Mouse (Mus musculus) kidney, embryonic 15.5 days (tissue): ENCODE results near the gene Nat10. TPM values are rescaled to one million over a fixed set of nuclear protein-coding genes. Genes with fewer than 3 reads are reported as not detected.

Experiments used
- ATAC-seq: fragments of 200-750 bp; cut with Nextera tagmentation; replicated peaks from 2 replicates; pipeline ENCODE4 v1.8.0; 2017; ENCODE audit warnings: moderate TSS enrichment; ENCODE audit not compliant: low FRiP score
- H3K27ac ChIP-seq: fragments of 300-500 bp; sonication (generic); 2 replicates; pipeline ENCODE4 v1.5.1; 2015; ENCODE audit warnings: mild to moderate bottlenecking, inconsistent platforms
- H3K27me3 ChIP-seq: fragments of 300-500 bp; sonication (generic); 2 replicates; pipeline ENCODE4 v1.6.1; 2015; ENCODE audit warnings: inconsistent platforms
- H3K36me3 ChIP-seq: fragments of 300-500 bp; sonication (generic); 2 replicates; pipeline ENCODE4 v1.6.1; 2015; ENCODE audit warnings: inconsistent platforms
- H3K4me1 ChIP-seq: fragments of 300-500 bp; sonication (generic); 2 replicates; pipeline ENCODE4 v1.6.1; 2015; ENCODE audit warnings: inconsistent platforms
- H3K4me2 ChIP-seq: fragments of 300-500 bp; sonication (generic); 2 replicates; pipeline ENCODE4 v1.6.1; 2015; ENCODE audit warnings: moderate library complexity, mild to moderate bottlenecking, inconsistent platforms
- H3K4me3 ChIP-seq: fragments of 300-500 bp; sonication (generic); replicated peaks from 2 replicates; pipeline ENCODE4 v1.5.1; 2015; ENCODE audit warnings: mild to moderate bottlenecking, inconsistent platforms
- H3K9ac ChIP-seq: fragments of 300-500 bp; sonication (generic); 2 replicates; pipeline ENCODE4 v1.6.1; 2015; ENCODE audit warnings: mild to moderate bottlenecking, inconsistent platforms
- H3K9me3 ChIP-seq: fragments of 300-500 bp; sonication (generic); replicated peaks from 2 replicates; pipeline ENCODE4 v1.6.1; 2016; ENCODE audit warnings: inconsistent platforms
- WGBS: fragments of 180-500 bp; shearing (Covaris S2); methylation state at CpG from one replicate; pipeline ENCODE4 v1.1.7; 2015; ENCODE audit warnings: mixed read lengths; 5-methylcytosine and 5-hydroxymethylcytosine counted together
- polyA plus RNA-seq: library from polyadenylated mRNA; unstranded; fragments of >200 nt; fragmentation: Nextera tagmentation; extraction: Ambion mirVana; gene quantifications from 2 replicates; pipeline ENCODE4 v1.2.1, GENCODE M21; 2015

Gene Nat10
- polyA plus RNA-seq, 1 experiment from 2014 or later: 27.4 TPM

- WGBS: 94% methylated on average over 4 of the region's 4 CpGs
Measured at GRCm38 (mm10) chr2:103685581-103685980, 75.5 kb downstream of the Nat10 start.

DNA sequence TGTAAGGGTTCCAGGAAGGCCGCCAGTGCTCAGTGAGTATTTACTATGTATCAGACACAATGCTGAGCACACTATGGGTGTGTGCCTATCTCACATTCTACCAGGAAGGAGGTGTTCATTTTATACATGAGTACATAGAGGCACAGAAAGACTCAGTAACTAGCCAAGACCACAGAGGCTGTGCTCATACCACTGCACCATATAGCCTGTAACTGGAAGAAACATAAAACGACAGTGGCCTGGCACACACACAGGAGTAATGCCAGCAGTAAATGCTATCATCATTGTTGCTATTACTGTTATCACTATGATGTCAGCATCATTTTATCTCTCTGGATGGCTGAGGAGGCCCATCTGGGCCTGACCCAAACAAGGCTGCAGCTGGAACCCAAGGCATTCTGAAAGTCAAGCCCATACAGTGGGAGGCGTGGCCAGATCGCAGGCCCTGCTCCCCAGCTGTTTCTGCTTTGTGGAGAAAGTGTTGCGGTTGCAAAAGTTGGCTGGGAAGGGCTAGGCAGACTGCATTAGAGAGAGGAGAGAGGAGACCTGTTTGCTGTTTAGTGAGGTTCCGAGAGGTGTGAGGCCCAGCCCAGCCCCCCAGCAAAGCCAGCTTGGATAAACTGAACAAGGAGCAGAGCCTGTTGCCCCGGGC, 76.0 kb downstream of the Nat10 start:
- no peak overlapping the region for H3K4me2 ChIP-seq
- 68% methylated on average over 7 of the region's 7 CpGs for WGBS
- no peaks in the 10 kb centered on the region for H3K36me3 ChIP-seq
- H3K4me3 ChIP-seq: no peak overlapping the region
- no peak for ATAC-seq
- H3K9me3 ChIP-seq: no peaks in the 10 kb centered on the region
- H3K27ac ChIP-seq: no peak overlapping the region
- H3K9ac ChIP-seq: no peak overlapping the region
- H3K4me1 ChIP-seq: peaks cover 21% of the 10 kb centered on the region
- no peaks in the 10 kb centered on the region for H3K27me3 ChIP-seq

More at GRCm38 (mm10) chr2:103685581-103685980, 75.5 kb downstream of the Nat10 start:
- H3K36me3 ChIP-seq: no peaks in the 10 kb centered on the region
- ATAC-seq: no peak
- no peak overlapping the region for H3K27ac ChIP-seq
- peaks cover 27% of the 10 kb centered on the region for H3K4me1 ChIP-seq
- H3K9me3 ChIP-seq: no peaks in the 10 kb centered on the region
- H3K4me2 ChIP-seq: no peak overlapping the region
- no peak overlapping the region for H3K9ac ChIP-seq
- no peaks in the 10 kb centered on the region for H3K27me3 ChIP-seq
- H3K4me3 ChIP-seq: no peak overlapping the region

DNA sequence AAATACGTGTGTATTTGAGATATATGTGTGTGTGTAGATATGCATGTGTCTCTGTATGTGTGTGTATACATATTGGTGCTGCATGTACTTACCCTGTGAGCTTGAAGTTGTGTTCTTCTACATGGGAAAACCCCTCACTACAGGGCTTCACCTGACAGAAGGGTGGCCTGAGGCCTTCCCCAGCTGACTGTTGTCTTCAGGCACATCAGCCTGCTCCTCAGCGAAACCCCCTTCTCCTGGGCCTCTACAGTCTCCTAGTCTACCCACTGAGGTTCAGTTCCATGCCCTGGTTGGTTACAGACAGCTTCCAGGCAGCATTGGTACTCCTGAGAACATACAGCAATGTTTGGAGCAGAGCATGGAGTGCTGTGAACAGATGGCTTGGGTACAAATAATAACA, 76.6 kb downstream of the Nat10 start:
- H3K27ac ChIP-seq: no peak overlapping the region
- H3K4me2 ChIP-seq: no peak overlapping the region
- no peak overlapping the region for H3K4me3 ChIP-seq
- H3K4me1 ChIP-seq: peaks cover 24% of the 10 kb centered on the region
- no peaks in the 10 kb centered on the region for H3K9me3 ChIP-seq
- H3K9ac ChIP-seq: no peak overlapping the region
- no peak for ATAC-seq
- no peaks in the 10 kb centered on the region for H3K27me3 ChIP-seq
- H3K36me3 ChIP-seq: no peaks in the 10 kb centered on the region
- 84% methylated on average over 2 of the region's 2 CpGs for WGBS

DNA sequence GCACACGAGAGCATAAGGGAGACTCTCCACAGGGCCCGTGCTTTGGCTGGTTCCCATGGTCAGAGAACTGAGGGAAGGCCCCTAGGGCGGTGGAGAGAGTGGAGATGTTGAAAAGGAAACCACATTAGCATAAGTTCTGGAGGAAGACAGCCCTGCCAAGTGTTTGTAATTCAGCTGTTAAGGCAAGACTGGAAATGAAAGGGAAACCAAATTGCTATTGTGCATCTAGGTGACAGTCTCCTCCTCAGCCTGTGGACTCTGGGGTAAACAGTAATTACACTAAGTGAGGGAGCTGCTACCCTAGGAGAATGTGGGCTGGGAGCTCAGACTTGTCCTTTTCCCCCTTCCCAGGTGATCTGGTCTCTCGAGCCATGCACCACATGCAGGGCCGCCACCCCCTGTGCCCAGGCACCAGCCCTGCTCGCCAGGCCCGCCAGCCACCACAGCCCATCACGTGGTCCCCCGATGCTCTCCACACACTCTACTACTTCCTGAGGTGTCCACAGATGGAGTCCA, 78.1 kb downstream of the Nat10 start:
- H3K4me2 ChIP-seq: no peak overlapping the region
- WGBS: 80% methylated on average over 9 of the region's 9 CpGs
- no peaks in the 10 kb centered on the region for H3K9me3 ChIP-seq
- no peaks in the 10 kb centered on the region for H3K27me3 ChIP-seq
- peaks cover 33% of the 10 kb centered on the region for H3K4me1 ChIP-seq
- no peak overlapping the region for H3K4me3 ChIP-seq
- H3K9ac ChIP-seq: no peak overlapping the region
- no peak overlapping the region for H3K27ac ChIP-seq
- ATAC-seq: no peak
- H3K36me3 ChIP-seq: no peaks in the 10 kb centered on the region

- WGBS: 76% methylated on average over 9 of the region's 9 CpGs
- Histone ChIP-seq H3K9me3 (no peaks in the 10 kb centered on the region), H3K27ac (no peak overlapping the region), H3K4me3 (no peak overlapping the region), H3K4me1 (peaks cover 36% of the 10 kb centered on the region), H3K36me3 (no peaks in the 10 kb centered on the region), H3K4me2 (no peak overlapping the region), H3K27me3 (no peaks in the 10 kb centered on the region), H3K9ac (no peak overlapping the region)
- ATAC-seq: no peak
Measured at GRCm38 (mm10) chr2:103682261-103682722, 78.8 kb downstream of the Nat10 start.

- H3K4me3 ChIP-seq: no peak overlapping the region
- no peaks in the 10 kb centered on the region for H3K36me3 ChIP-seq
- H3K9me3 ChIP-seq: no peaks in the 10 kb centered on the region
- no peak overlapping the region for H3K9ac ChIP-seq
- H3K27me3 ChIP-seq: no peaks in the 10 kb centered on the region
- H3K4me1 ChIP-seq: peaks cover 38% of the 10 kb centered on the region
- no peak overlapping the region for H3K27ac ChIP-seq
- H3K4me2 ChIP-seq: no peak overlapping the region
- no peak for ATAC-seq
- 73% methylated on average over 5 of the region's 5 CpGs for WGBS
Measured at GRCm38 (mm10) chr2:103681149-103681548, 79.9 kb downstream of the Nat10 start.

DNA sequence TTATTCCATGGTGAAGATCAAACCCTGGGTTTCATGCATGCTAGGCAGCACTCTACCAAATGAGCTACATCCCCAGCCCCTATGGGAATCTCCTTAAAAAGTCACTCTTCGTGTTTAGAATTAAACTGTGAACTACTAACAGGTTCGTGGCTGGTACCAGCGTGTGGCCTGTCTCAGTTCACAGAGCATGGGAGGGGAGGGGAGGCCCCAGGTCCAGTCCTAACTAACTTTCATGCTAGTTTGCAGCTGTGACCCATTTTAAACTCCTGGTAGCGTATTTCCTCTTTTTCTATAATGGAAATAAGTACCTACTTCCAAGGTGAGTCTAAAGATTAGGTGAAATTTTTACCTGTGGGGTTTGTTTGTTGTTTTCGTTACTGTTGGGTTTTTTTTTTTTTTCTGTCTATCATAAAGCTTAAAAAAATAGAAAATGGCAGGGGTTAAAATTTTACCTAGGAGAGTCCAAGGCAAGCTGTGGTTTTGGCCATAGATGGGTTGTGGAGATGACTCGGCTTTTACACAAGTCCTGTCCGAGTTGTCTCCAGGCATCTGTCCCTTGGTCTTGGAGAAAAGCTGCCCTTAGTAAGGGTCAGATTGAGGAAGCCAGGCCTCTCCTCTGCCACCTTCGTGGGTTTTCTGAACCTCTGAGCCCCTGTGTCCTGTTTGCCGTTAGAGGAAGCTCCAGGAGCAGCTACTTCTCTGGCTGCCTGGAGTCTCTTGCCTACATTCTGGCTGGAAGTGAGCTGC, 80.5 kb downstream of the Nat10 start:
- H3K27ac ChIP-seq: no peak overlapping the region
- no peak for ATAC-seq
- no peaks in the 10 kb centered on the region for H3K9me3 ChIP-seq
- peaks cover 37% of the 10 kb centered on the region for H3K4me1 ChIP-seq
- H3K9ac ChIP-seq: no peak overlapping the region
- 67% methylated on average over 9 of the region's 9 CpGs for WGBS
- H3K36me3 ChIP-seq: no peaks in the 10 kb centered on the region
- no peak overlapping the region for H3K4me2 ChIP-seq
- H3K27me3 ChIP-seq: no peaks in the 10 kb centered on the region
- H3K4me3 ChIP-seq: no peak overlapping the region

DNA sequence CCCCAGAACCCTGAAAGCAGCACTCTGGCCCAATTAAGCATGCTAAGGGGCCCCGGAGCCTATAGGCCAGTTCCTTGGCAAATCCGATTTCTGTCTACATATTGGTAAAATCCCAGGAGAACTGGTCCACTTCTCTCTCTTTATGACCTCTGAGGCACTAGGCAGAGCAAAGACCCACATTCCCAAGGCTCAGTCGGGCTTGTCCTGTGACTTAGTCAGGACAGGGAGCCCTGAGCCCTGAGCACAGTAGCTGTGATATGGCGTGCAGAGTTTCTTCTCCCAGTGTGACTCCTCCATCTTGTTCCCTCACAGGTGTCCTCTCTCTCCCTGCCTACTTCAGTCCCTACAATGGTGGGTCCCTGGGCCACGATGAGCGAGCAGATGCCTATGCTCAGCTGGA, 82.6 kb downstream of the Nat10 start:
- Histone ChIP-seq H3K9ac (no peak overlapping the region), H3K4me2 (no peak overlapping the region), H3K36me3 (no peaks in the 10 kb centered on the region), H3K9me3 (no peaks in the 10 kb centered on the region), H3K27ac (no peak overlapping the region), H3K4me1 (peaks cover 30% of the 10 kb centered on the region), H3K4me3 (no peak overlapping the region), H3K27me3 (no peaks in the 10 kb centered on the region)
- 67% methylated on average over 6 of the region's 6 CpGs for WGBS
- ATAC-seq: peak; percentile 60; the same call in 1 of the 2 replicates

DNA sequence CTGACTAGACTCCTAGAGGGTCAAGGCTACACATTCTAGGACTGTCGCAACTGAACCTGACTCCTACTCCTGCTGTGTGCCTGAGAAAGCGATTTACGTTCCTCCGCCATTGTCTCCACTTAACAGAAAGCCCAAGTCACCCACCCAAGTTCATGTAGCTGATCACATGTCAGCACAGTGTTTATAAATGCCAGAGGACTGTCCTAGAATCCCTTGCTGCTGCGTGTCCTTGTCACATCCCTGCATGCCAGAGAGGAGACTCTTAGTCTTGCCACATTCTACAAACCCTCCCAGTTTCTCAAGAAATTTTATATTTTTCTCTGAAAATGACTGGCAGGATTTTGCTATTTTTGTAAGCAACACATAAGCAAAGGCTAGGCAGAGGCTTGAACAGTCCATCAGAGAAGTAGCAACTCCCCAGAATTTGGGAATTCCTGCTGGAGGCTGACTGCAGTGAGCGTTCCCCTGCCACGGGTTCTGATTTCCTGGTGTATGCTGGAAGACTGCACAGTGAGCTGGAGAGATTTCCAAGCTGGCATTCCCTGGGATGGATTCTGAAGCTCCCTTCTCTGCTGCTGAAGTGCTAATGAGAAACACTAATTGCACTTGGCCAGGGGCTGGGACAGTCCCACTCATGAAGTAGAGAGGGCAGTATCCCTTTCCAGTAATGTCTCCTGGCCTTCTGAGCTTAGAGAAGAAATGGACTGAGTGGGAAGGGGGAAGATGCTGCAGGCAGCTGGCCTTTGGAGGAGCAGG, 83.3 kb downstream of the Nat10 start:
- Histone ChIP-seq H3K4me1 (peaks cover 31% of the 10 kb centered on the region), H3K4me2 (no peak overlapping the region), H3K9me3 (no peaks in the 10 kb centered on the region), H3K36me3 (no peaks in the 10 kb centered on the region), H3K4me3 (no peak overlapping the region), H3K27me3 (no peaks in the 10 kb centered on the region), H3K27ac (no peak overlapping the region), H3K9ac (no peak overlapping the region)
- ATAC-seq: no peak
- 65% methylated on average over 7 of the region's 7 CpGs for WGBS

DNA sequence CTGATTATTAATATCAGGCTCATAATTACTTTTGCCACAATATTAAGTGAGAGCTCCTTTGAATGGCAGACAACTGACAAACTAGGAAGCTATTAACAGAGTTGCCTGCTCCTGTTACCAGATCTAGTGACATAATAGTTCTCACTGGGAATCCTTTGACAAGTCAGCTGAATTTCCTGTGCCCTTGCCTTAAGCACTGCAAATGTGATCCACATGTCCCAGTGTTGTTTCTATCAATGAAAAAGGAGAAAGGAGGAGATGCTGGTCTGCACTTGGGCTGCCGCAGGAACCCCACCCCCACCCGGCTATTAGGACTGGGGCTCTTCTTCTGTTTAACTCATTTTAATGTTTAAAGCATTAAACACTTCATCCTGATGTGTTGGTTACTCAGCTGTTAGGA, 84.3 kb downstream of the Nat10 start:
- H3K36me3 ChIP-seq: no peaks in the 10 kb centered on the region
- no peak for ATAC-seq
- no peak overlapping the region for H3K4me3 ChIP-seq
- WGBS: 28% methylated on average over 2 of the region's 2 CpGs
- peaks cover 29% of the 10 kb centered on the region for H3K4me1 ChIP-seq
- no peak overlapping the region for H3K27ac ChIP-seq
- no peaks in the 10 kb centered on the region for H3K9me3 ChIP-seq
- no peak overlapping the region for H3K9ac ChIP-seq
- H3K4me2 ChIP-seq: no peak overlapping the region
- no peaks in the 10 kb centered on the region for H3K27me3 ChIP-seq

- Histone ChIP-seq H3K27ac (no peak overlapping the region), H3K4me2 (no peak overlapping the region), H3K4me1 (peaks cover 23% of the 10 kb centered on the region), H3K9ac (no peak overlapping the region), H3K27me3 (no peaks in the 10 kb centered on the region), H3K9me3 (no peaks in the 10 kb centered on the region), H3K36me3 (no peaks in the 10 kb centered on the region), H3K4me3 (no peak overlapping the region)
- ATAC-seq: no peak
- WGBS: 75% methylated on average over 5 of the region's 5 CpGs
Measured at GRCm38 (mm10) chr2:103675391-103675790, 85.7 kb downstream of the Nat10 start.

DNA sequence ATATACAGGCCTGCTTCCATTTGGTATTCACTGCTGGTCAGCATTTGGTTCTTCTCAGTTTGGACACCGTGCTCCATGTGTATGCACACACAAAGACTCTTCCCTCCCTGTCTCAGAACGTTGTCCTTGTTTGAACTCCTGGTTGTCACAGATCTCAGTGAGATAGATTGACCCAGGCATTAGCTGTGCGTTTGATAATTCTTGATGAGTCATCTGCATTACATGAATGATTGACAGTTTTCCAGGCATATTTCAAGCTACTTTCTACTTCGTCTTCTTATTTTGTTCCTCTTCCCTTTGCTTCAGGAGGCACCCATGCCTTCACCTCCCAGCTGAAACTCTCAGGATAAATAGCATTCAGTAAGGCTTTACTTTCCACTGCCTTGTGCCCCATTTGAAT, 87.5 kb downstream of the Nat10 start:
- 73% methylated on average over 4 of the region's 4 CpGs for WGBS

More for the DNA sequence above, 87.5 kb downstream of the Nat10 start:
- H3K4me1 ChIP-seq: peaks cover 29% of the 10 kb centered on the region
- H3K36me3 ChIP-seq: no peaks in the 10 kb centered on the region
- no peaks in the 10 kb centered on the region for H3K27me3 ChIP-seq
- H3K9ac ChIP-seq: no peak overlapping the region
- H3K4me2 ChIP-seq: no peak overlapping the region
- ATAC-seq: no peak
- no peak overlapping the region for H3K27ac ChIP-seq
- H3K9me3 ChIP-seq: no peaks in the 10 kb centered on the region
- H3K4me3 ChIP-seq: no peak overlapping the region
